Mouse (Mus musculus) T-helper 17 cell (primary cell): ENCODE data around the gene Iqsec1.

Experiments used
- in situ Hi-C, 2 experiments: fragments of 300-600 bp; cut with MboI, MseI; formaldehyde crosslinking; loops; 1 replicate in 1 of 2; 2 replicates in 1 of 2; pipeline ENCODE4 v1.15.1; 2025; ENCODE audit warnings: high pct_unique_total_duplicates in 2 of 2

Iqsec1 gene

DNA sequence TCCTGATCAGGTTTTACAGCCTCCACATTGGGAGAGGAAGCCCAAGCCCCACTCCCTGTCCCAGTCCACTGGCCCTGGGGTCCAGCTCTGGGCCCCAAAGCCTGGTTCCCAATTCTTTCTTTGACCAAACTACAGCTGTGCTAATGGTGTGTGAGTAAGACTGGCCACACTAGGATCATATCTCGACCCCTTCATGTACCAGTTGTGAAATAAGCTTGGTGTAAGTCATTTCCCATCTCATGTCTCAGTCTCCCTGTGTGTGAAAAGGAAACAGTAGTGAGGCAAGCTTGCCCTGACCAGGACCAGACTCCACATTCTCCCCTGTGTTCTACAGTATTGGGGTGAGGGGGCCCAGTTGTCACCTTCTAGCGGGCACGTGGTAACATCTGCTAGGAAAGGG is 200.9 kb downstream of the Iqsec1 start:
- in situ Hi-C loops, result no loop called here

DNA sequence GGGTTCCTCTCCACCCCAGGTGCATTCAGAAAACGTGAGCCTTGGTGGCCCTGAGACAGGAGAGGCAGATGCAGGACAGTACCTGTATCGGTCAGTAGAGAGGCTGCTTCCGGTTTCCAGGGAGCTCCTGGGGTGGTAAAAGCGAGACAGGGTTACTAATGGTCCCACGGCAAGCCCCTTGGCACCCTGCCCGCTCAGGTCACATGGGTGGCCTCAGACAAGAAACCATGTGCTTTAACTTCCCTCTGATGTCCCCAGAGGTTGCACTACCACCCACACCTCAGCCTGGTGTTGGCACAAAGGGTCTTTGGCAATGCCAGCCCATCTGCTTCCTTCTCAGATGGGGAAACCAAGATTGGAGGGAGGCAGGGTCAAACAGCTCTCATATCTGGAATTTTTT is 201.4 kb downstream of the Iqsec1 start:
- in situ Hi-C loops, result no loop called here

DNA sequence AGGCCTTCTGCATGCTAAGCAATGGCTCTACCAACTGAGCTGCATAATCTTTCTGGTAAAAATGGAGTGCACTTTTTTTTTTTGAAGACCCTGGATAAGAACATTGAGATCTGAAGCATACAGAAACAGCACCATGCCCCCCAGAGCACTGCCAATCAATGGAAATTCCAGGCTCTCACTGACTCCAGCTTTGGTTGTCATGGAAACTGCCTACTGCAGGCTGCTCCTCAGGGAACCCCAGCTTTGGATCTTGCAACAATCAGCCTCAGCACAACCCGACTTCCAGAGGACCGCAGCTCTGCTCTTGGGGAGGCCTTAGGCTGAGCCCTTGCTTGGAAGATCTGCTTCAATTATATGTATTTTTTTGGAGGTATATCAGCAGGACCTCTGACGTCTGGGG is 201.9 kb downstream of the Iqsec1 start:
- in situ Hi-C loops, result no loop called here

DNA sequence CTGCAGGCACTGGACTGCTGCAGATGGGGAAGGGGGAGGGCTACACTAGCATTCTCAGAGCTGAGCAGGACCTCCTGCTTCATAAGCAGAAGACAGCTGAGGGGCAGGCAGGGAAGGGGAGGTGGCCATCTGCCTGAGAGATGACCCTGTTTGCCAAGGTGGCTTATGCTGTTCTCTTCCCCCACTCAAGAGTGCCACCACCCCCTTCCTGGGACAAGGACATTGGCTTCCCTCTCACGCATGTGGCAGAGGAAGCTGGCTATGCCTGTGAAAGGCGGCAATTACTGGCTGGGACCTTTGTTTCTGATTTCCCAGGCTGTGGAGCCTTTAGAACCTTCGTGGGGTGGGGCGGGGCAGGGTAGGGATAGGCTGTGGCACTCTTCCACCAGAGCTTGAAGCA is 204.5 kb downstream of the Iqsec1 start:
- in situ Hi-C loops, result no loop called here

DNA sequence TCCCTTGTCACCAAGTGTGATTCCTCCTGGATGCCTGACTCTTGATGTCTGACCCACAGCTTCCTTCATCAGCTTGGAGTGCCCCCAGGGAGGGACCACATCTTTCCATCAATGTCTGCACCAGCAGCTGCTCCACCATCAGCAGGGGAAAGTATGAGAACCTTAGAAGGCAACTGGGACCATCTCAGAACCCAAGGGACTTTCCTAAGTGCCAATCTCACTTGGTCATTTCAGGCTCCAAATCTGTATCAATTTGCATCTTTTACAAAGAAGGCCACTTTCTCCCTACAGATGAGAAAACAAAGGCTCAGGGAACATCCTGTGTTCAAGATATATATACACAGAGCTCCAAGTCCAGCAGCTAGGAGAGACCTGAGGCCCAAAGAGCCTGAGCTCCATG is 205.3 kb downstream of the Iqsec1 start:
- in situ Hi-C loops, result no loop called here

DNA sequence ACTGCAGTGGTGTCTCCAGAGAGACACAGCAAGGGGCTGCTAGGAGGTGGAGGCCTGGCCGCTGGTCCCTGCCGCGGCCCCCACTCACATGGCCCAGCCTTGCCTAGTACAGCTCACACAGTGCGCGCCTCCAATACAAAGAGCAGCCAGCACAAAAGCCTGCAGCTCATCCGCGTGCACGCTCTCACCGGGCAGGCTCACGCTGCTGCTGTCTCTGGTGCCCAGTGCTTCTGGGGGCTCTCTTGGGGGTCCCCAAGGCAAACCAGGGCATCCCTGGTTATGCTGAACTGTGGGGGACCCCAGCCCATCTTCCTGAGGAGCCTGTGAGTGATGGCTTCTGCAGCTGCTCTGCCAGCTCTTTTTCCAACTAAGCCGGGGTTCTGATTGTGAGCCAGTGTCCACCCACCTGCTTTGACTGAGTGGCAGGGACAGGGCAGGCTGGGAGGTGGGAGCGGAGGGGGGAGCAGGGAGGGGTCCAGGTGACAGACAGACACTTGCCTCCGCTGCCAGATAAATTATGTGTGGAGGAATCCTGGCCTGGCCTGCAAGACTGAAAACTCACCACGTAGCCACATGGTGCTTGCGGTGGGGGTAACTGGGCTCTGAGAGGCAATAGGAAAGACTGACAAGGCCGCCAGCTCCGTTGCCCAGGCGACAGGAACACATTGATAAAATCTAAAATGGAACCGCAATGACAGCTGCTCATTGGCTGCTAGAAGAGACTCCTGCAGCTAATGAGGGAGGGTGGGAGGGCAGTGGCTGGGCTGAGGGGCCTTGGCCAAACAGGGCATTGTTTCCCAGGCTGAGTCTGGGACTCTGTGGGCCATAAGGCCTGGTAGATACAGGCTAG is 206.3 kb downstream of the Iqsec1 start:
- in situ Hi-C loops, result no loop called here

DNA sequence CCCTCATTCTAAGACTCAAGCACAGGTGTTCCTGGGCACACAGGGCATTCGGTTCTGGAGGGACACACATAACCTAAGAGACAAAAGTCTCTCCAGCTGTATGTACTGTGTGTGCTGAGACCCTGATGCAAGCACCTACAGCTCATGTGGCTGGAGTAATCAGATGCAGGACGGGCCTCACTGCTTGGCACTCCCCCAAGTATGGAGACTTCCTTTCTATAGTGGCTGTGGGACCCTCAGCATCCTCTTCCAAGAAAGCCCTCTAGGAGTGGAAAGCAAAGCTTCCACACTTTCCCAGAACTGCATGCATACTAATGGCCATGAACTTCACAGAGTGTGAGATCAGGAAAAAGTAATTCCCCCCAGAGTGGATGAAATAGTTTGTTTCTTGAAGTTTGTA is 208.0 kb downstream of the Iqsec1 start:
- in situ Hi-C loops, result no loop called here

DNA sequence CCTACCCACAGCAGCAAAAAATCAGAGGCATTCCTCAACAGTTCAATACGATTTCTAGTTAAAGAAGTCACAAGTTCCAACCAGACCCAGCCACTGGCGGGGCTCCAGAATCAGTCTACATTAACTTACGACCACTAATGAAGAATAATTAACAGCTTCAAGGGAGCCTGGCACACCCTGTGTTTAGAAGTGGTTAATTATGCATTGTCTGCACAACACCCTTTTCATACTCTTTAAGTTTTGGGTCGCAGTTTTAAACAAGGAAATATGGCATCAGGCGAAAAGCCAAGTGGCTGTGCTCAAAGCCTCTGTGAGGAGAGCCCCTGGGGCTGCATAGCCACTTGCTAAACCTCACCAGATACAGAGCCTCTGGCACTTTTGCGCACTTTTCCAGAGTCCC is 209.6 kb downstream of the Iqsec1 start:
- in situ Hi-C loops, result no loop called here

DNA sequence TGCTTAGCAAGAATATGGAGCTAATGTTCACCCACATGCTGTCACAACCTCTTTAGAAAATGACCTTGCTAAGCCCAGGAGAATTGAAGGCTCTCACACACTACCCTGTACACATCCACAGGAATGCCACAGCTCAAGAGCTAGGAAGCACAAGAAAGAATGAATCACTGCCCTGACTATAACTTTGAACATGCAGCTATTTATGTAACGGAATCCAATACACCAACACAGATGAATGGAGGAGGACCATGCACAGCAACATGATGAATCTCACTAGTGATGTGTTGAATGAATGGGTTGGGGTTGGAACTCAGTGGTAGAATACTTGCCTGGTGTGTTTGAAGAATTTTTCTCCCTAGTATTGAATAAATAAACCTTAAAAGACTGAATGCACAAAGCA is 211.2 kb downstream of the Iqsec1 start:
- in situ Hi-C loops, result no loop called here

DNA sequence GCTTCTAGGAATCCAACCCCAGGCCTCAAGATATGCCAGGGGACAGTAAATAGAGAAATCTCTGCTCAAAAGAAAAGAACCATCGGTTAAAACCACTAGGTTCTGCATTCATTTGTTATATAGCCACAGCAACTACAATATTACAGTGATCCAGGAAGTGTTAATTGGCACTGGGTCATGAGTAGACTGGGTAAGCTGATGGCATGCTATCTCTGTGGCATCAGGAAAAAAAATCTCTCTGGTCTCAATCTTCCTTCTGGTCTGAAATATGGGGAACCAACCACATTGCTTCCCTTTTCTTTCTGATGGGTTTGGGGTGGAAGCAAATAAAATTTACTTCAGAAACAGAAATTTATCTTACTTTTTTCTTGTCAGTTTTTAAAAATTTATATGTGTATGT is 212.9 kb downstream of the Iqsec1 start:
- in situ Hi-C loops, result no loop called here

DNA sequence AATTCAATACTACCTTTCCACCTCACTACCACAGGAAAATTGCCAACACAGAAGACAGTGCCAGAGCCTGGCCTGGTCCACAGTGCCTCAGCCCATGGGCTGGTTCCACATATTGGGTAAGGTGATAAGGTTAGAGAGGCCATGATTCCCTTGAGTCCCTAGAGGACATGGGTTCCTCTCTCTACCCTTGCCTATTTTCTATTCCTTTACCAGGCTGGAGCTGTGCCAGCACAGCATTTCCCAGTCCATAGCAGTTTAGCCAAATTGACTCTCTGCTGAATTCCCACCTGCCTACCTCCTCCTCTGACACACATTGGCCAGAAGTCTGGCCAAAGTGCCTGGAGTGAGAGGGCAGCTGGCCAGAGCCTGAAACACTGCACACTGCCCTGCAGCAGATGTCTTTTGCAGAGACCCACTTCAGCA is 214.7 kb downstream of the Iqsec1 start:
- in situ Hi-C loops, result no loop called here

DNA sequence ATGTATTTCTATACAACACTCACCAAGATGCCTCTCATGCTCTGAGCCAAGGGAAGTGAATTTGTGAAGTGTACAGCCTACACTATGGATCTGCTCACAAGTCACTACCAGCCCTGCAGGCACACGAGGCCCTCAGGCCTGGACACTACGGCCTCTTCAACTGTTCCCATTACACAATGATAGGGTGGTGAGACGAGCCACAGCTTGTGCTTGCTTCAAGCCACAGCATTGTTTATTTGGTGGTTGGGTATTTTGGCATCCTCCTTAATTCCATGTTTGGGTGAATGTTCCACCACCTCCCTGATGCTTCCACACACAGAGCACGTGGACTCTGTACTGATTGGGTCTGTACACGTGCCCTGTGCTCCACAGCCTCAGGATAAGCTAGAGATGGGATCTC is 216.4 kb downstream of the Iqsec1 start:
- in situ Hi-C loops, result no loop called here

DNA sequence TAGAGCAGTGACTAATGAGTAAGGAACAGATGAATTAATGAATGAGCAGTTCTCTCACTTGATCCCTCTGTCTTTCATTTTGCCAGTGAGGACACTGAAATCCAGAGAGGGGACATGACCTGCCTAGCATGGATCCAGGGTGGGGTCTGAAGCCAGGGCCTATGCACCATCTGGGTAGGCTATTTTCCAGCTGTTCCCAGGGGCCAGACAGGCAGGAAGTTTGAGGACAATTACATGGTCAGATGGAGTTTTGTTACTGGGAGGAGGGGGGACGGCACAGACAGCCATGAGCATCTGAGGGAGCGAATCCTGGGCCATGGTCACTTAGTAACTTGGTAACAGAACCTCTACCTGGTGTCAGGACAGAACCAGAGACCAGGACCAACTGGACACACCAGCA is 220.0 kb downstream of the Iqsec1 start:
- in situ Hi-C loops, result no loop called here

DNA sequence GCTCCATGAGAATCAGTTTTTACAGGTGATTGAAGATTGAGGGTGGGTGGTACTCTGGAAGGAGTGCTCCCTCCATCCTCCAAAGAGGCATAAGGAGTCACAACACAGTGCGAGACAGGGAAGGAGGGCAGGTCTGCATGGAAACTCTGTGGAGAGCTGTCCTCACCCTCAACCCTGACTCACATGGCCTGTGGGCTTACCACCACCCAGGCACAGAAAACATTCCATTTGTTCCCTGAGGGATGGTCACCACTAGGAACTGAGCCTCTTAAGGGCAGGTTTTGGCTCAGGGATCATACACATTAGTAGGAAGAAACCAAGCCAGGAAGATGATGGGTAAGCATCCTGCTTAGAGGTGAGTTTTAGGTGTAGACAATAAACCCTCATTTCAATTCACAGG is 220.6 kb downstream of the Iqsec1 start:
- in situ Hi-C loops, result no loop called here

DNA sequence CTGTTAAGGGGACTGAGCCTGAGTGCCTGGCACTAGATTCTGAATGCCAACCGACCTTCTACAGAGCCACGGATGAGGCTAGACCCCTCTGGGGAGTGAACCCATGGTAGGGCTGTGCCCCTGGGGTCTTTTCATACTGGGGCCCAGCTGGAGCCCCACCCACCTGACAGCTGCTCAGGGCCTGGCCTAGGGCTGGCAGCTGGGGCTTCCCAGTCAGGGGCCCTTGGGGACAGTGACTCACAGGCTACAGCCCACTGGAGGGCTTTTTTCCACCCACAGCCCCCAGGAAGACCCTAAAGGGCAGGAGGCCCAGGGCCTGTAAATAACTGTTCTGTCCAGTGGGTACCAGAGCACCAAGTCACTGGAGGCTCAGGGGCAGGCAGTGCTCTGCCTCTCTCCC is 223.7 kb downstream of the Iqsec1 start:
- in situ Hi-C loops, result no loop called here

DNA sequence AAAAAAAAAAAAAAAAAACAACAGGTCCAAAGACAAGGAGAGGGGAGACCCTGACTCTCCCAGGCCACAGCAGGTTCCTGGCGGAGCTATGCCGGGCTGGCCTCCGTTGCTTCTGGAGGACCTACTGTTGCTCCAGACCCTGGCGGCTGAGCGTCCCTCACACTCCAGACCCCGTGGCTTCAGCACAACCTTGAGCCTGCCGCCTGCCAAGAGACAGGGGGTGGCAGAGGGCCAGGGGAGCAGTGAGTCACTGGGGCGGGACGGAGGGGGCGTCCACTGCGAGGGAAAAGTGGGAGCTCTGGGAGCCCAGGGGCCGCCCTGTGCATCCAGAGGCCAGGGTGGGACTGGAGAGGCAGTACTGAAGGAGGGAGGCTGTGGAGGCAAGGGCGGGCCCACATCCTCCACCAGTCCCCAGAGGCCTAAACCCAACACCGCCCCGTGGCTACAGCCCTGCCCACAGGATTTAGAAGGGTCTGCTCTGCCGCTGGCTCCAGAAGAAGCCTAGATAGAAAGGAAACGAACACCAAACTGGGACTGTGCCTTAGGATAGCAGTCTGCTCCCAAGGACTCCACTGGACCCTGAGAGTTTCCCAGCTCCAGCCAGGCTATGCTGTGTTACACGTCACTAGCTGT is 224.4 kb downstream of the Iqsec1 start:
- in situ Hi-C loops, result no loop called here

DNA sequence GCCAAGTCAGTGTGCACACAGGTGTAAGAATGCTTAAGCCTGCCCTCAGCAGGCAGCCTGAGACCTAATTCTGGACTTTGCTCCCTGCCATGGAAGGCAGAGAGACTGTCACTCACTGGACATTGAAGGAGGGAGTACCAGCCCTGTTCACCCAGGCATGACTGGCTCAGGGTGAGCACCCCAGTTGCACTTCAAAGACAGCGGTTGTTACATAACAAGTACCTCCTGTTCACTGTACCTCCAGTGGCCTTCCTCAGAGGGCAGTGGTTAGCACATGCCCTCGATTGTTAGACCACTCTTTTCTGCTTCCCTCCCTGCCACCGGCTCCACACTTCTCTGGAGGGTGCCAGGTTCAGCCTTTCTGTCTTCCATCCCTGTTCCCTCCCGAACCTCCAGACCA is 225.2 kb downstream of the Iqsec1 start:
- in situ Hi-C loops, result no loop called here

DNA sequence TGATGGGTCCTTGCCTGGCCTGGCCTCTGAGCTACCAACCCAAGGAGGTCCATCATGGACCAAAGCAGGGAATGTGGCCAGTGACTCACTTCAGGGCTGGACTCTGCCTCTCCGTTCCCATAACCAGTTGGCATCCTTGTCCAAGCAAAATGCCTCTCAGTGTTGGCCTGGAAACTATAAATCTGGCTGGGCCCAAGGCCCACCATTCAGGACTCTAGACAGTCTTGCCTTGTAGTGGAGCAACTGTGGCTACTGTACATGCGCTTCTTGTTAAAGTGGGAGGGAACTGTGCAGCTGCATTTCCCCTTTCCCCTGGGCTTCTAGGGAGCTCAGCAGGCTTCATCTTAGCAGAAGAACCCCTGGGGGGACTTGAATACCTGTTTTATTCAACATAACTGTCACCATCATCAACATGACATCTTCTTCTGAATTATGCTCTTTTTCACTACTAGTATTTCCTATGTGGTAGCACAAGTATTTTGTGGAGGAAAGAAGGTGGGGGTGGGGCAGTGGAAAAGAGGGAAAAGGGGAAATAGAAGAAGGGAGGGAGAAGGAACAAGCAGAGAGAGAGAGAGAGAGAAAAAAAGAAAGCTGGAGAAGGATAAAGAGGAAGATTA is 226.3 kb downstream of the Iqsec1 start:
- in situ Hi-C loops, result no loop called here

DNA sequence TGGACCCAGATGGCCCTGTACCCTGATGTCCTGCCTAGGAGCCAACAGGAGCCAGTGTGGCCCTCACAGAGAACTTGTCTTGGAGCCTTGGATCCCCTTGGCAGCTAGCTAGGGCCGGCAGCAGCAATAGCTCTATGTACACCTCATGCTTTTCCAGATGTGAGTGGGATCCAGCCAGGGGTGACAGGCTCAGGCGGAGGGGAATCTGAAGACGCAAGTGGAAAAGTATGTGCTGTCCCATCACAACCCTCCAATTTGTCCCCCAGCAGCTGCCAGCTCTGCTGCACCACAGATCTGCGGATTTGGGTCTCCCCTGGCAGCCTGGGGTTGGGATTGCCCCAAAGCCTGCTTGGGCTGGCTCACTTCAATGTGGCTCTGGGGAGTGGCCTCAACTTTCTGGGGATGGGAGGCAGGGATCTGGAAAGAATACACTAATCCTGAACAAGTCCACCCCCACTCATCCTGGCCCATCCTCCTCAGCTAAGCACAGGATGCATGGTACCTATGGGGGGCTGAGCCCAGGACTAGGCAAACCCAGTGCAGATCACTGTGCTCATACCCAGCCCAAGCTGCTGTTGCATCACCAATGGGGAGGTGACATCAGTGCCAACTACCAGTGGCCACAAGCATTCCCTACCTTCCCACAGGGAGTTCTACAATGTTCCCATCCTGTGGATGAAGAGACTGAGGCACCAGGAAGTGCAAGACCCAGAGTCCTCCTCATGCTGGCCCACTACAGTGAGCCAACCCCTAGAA is 227.0 kb downstream of the Iqsec1 start:
- in situ Hi-C loops, result no loop called here

DNA sequence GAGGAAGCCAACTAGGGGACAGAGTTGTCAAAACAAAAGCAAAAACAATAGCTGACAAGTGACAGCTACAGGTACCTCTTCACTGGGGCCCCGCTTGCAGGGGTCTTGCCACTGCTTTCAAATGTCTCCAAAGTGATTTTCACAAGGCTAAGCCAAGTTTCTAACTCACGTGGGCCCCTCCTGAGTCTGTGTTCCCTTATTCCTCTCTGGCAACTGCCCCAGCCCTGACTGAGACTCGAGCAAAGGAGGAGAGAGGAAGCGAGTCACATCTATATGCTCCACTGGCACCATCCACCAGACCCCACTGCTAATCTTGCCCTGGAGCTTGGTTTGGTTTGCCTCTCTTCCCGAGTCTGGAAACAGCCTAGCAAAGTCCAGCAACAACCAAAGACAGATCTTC is 227.6 kb downstream of the Iqsec1 start:
- in situ Hi-C loops, result no loop called here

DNA sequence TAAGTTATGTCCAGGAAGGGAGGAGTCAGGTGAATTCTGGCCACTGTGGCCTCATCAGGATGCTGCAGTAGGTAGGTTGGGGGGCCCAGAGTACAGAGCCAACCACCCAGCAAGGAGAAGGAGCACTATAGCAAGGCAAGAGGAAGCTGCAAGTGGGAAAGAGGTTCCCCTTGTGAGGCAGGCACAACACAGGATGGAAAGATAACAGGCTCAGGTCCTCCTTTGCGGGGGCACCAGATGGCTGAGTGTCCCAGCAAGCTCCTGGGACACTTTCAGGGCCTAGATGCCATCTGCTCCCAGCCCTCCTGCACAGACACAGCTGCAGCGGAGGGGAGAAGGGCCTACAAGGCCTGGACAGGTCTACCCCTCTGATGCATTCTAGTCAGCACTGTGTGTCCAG is 228.7 kb downstream of the Iqsec1 start:
- in situ Hi-C loops, result no loop called here

DNA sequence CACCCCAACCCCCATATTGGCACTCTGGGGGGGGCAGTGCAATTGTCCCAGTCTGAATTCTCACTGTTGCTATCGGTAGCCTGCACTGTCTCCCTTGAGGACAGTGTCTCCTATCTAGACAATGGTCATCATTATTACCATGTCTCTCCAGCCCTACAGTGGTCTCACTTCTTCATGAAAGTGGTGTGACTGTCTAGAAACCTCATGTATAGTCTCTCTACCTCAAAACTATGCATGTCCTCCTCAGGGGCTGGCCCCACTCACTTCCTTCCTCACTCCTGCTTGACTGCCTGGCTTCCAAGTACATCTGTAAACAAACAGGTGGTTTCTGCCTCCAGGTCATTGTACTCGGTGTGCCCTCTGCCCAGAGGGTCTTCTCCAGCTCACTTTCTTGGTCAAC is 230.3 kb downstream of the Iqsec1 start:
- in situ Hi-C loops, result no loop called here
